Mouse (Mus musculus) lung, postnatal 0 days (tissue): ENCODE results near the gene Zfp184. TPM values are rescaled to one million over a fixed set of nuclear protein-coding genes. Genes with fewer than 3 reads are reported as not detected.

ENCODE experiments used
- ATAC-seq: fragments of 200-750 bp; cut with Nextera tagmentation; 2 replicates; pipeline ENCODE4 v1.8.0; 2017; ENCODE audit warnings: moderate library complexity
- DNase-seq: peaks from one replicate; pipeline ENCODE4 v3.0.0-alpha.2; 2016; ENCODE audit warnings: low spot score
- H3K27ac ChIP-seq: fragments of 300-500 bp; sonication (generic); 2 replicates; pipeline ENCODE4 v1.5.1; 2014; ENCODE audit warnings: antibody characterized with exemption, mild to moderate bottlenecking, low read length, mixed read lengths
- H3K27me3 ChIP-seq: fragments of 300-500 bp; sonication (generic); replicated peaks from 2 replicates; pipeline ENCODE4 v1.6.1; 2014; ENCODE audit warnings: low read length, mixed read lengths; ENCODE audit not compliant: insufficient read depth
- H3K36me3 ChIP-seq: fragments of 300-500 bp; sonication (generic); 2 replicates; pipeline ENCODE4 v1.6.1; 2014; ENCODE audit warnings: low read length, mixed read lengths; ENCODE audit not compliant: insufficient read depth
- H3K4me1 ChIP-seq: fragments of 300-500 bp; sonication (generic); 2 replicates; pipeline ENCODE4 v1.6.1; 2014; ENCODE audit warnings: antibody characterized with exemption, low read depth, low read length, mixed read lengths; ENCODE audit not compliant: insufficient read depth
- H3K4me2 ChIP-seq: fragments of 300-500 bp; sonication (generic); replicated peaks from 2 replicates; pipeline ENCODE4 v1.6.1; 2014; ENCODE audit warnings: low read depth, mild to moderate bottlenecking, low read length, moderate library complexity, mixed read lengths
- H3K4me3 ChIP-seq: fragments of 300-500 bp; sonication (generic); 2 replicates; pipeline ENCODE4 v1.5.1; 2014; ENCODE audit warnings: low read depth, low read length
- H3K9ac ChIP-seq: fragments of 300-500 bp; sonication (generic); replicated peaks from 2 replicates; pipeline ENCODE4 v1.6.1; 2014; ENCODE audit warnings: low read depth, mild to moderate bottlenecking
- H3K9me3 ChIP-seq: fragments of 300-500 bp; sonication (generic); 2 replicates; pipeline ENCODE4 v1.6.1; 2016; ENCODE audit warnings: low read length, mixed read lengths
- CTCF ChIP-seq: IDR thresholded peaks from 2 replicates; pipeline ENCODE4 v1.5.1; 2016; ENCODE audit warnings: antibody characterized with exemption, mild to moderate bottlenecking
- EP300 ChIP-seq: IDR thresholded peaks from 2 replicates; pipeline ENCODE4 v1.6.1; 2016; ENCODE audit warnings: antibody characterized with exemption, mild to moderate bottlenecking, control low read depth
- WGBS: fragments of 180-500 bp; shearing (Covaris S2); extraction: QIAGEN DNeasy Blood & Tissue Kit; methylation state at CpG from one replicate; pipeline ENCODE4 v1.1.7; 2014; 5-methylcytosine and 5-hydroxymethylcytosine counted together
- polyA plus RNA-seq: library from polyadenylated mRNA; unstranded; fragments of >200 nt; fragmentation: Nextera tagmentation; extraction: Ambion mirVana; gene quantifications from 2 replicates; pipeline ENCODE4 v1.2.1, GENCODE M21; 2015

The Zfp184 gene
- polyA plus RNA-seq, 1 experiment from 2014 or later: 2.5 TPM

GRCm38 (mm10) chr13:21993957-21994738 lies 49.3 kb downstream of the Zfp184 start:
- H3K4me1 ChIP-seq: no peaks in the 10 kb centered on the region
- no peak overlapping the region for H3K27ac ChIP-seq
- peaks cover 37% of the 10 kb centered on the region for H3K27me3 ChIP-seq
- H3K9ac ChIP-seq: no peak overlapping the region
- no peak overlapping the region for H3K4me3 ChIP-seq
- no peaks in the 10 kb centered on the region for H3K36me3 ChIP-seq
- H3K4me2 ChIP-seq: no peak overlapping the region
- TF ChIP-seq EP300: no peak
- TF ChIP-seq CTCF: no peak
- 5% methylated on average over 22 of the region's 22 CpGs for WGBS
- peak; percentile 30 for DNase-seq
- no peaks in the 10 kb centered on the region; the same call in 1 of the 2 replicates for H3K9me3 ChIP-seq
- ATAC-seq: no peak

- Histone ChIP-seq H3K4me2 (peak overlapping the region; percentile 59), H3K9me3 (no peaks in the 10 kb centered on the region; the same call in 1 of the 2 replicates), H3K4me3 (peak overlapping the region; percentile 40), H3K27ac (no peak overlapping the region), H3K9ac (no peak overlapping the region), H3K4me1 (no peaks in the 10 kb centered on the region), H3K36me3 (no peaks in the 10 kb centered on the region), H3K27me3 (peaks cover 45% of the 10 kb centered on the region)
- WGBS: 4% methylated on average over 8 of the region's 8 CpGs
- ATAC-seq (no peak), DNase-seq (peak; percentile 26)
- TF ChIP-seq EP300: no peak
- no peak for TF ChIP-seq CTCF
Measured at GRCm38 (mm10) chr13:21994896-21995295, 50.0 kb downstream of the Zfp184 start.

GRCm38 (mm10) chr13:21995331-21995914 lies 50.5 kb downstream of the Zfp184 start:
- peaks cover 50% of the 10 kb centered on the region for H3K27me3 ChIP-seq
- WGBS: under 1% methylated on average over 21 of the region's 21 CpGs
- DNase-seq: peak; percentile 54

GRCm38 (mm10) chr13:21996101-21996839 lies 51.4 kb downstream of the Zfp184 start:
- no peak for ATAC-seq
- H3K36me3 ChIP-seq: no peaks in the 10 kb centered on the region
- H3K27ac ChIP-seq: no peak overlapping the region
- H3K4me1 ChIP-seq: no peaks in the 10 kb centered on the region
- TF ChIP-seq EP300: no peak
- TF ChIP-seq CTCF: no peak
- H3K4me3 ChIP-seq: peak overlapping the region; percentile 40; the same call in 1 of the 2 replicates
- no peaks in the 10 kb centered on the region for H3K9me3 ChIP-seq
- H3K9ac ChIP-seq: no peak overlapping the region
- peaks cover 50% of the 10 kb centered on the region for H3K27me3 ChIP-seq
- WGBS: 4% methylated on average over 12 of the region's 12 CpGs
- DNase-seq: peak; percentile 46
- H3K4me2 ChIP-seq: 0 out of 2 replicates have a peak overlapping the region, but pooled peaks have one; percentile 59

More at GRCm38 (mm10) chr13:21995331-21995914, 50.5 kb downstream of the Zfp184 start:
- Histone ChIP-seq H3K4me3 (peak overlapping the region; percentile 40), H3K4me1 (no peaks in the 10 kb centered on the region), H3K9ac (no peak overlapping the region), H3K27ac (no peak overlapping the region), H3K36me3 (no peaks in the 10 kb centered on the region), H3K4me2 (peak overlapping the region; percentile 59), H3K9me3 (no peaks in the 10 kb centered on the region; the same call in 1 of the 2 replicates)
- TF ChIP-seq CTCF (peak; percentile 33), EP300 (no peak)
- ATAC-seq: peak; percentile 54

- no peak for TF ChIP-seq CTCF
- no peak for TF ChIP-seq EP300
- Histone ChIP-seq H3K9ac (no peak overlapping the region), H3K27ac (no peak overlapping the region), H3K4me2 (0 out of 2 replicates have a peak overlapping the region, but pooled peaks have one; percentile 17), H3K4me1 (no peaks in the 10 kb centered on the region), H3K4me3 (no peak overlapping the region), H3K9me3 (no peaks in the 10 kb centered on the region), H3K27me3 (peaks cover 50% of the 10 kb centered on the region), H3K36me3 (no peaks in the 10 kb centered on the region)
- ATAC-seq (no peak), DNase-seq (no peak)
- WGBS: 3% methylated on average over 13 of the region's 13 CpGs
Measured at GRCm38 (mm10) chr13:21996840-21997185, 51.9 kb downstream of the Zfp184 start.

DNA sequence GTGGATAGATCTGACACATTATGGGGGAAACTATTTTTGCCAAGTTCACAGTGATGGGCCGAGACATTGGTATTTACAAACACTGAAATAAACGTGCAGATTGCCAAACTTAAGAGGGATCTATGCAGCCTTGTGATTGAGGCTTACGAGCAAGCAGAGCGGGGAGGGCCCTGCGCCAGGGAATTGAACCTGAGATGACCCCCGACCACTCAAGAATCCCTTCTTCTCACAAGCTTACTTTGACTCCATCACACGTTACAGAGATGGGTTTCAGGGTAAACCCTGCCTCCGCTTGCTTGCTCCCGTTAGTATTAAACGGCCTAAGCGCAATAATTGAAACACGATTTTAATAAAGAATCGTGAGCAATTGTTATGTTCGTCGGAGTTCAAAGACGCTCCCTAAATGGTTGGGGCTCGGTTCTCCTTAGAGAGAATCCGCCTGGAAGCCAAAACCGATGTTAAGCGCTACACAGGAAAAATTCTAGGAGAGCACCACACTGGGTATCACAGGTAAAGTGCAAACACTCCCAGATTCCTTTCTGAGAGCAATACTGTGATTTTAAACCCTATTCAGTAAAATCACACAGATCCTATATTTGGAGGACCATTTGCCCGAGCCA lies 52.4 kb downstream of the Zfp184 start:
- no peaks in the 10 kb centered on the region for H3K36me3 ChIP-seq
- no peak overlapping the region for H3K9ac ChIP-seq
- no peak overlapping the region for H3K4me3 ChIP-seq
- TF ChIP-seq CTCF (no peak), EP300 (no peak)
- 3% methylated on average over 21 of the region's 21 CpGs for WGBS
- H3K27me3 ChIP-seq: peaks cover 50% of the 10 kb centered on the region
- H3K9me3 ChIP-seq: no peaks in the 10 kb centered on the region
- no peak overlapping the region for H3K27ac ChIP-seq
- ATAC-seq (no peak), DNase-seq (no peak)
- H3K4me1 ChIP-seq: no peaks in the 10 kb centered on the region
- H3K4me2 ChIP-seq: 0 out of 2 replicates have a peak overlapping the region, but pooled peaks have one; percentile 17
